Mouse (Mus musculus) kidney, embryonic 15.5 days (tissue): Measurements from ENCODE around the gene Iqcf6. TPM values are rescaled to one million over a fixed set of nuclear protein-coding genes. Genes with fewer than 3 reads are reported as not detected.

Experiments used
- ATAC-seq: fragments of 200-750 bp; cut with Nextera tagmentation; replicated peaks from 2 replicates; pipeline ENCODE4 v1.8.0; 2017; ENCODE audit warnings: moderate TSS enrichment; ENCODE audit not compliant: low FRiP score
- H3K27ac ChIP-seq: fragments of 300-500 bp; sonication (generic); 2 replicates; pipeline ENCODE4 v1.5.1; 2015; ENCODE audit warnings: mild to moderate bottlenecking, inconsistent platforms
- H3K27me3 ChIP-seq: fragments of 300-500 bp; sonication (generic); 2 replicates; pipeline ENCODE4 v1.6.1; 2015; ENCODE audit warnings: inconsistent platforms
- H3K36me3 ChIP-seq: fragments of 300-500 bp; sonication (generic); 2 replicates; pipeline ENCODE4 v1.6.1; 2015; ENCODE audit warnings: inconsistent platforms
- H3K4me1 ChIP-seq: fragments of 300-500 bp; sonication (generic); 2 replicates; pipeline ENCODE4 v1.6.1; 2015; ENCODE audit warnings: inconsistent platforms
- H3K4me2 ChIP-seq: fragments of 300-500 bp; sonication (generic); 2 replicates; pipeline ENCODE4 v1.6.1; 2015; ENCODE audit warnings: moderate library complexity, mild to moderate bottlenecking, inconsistent platforms
- H3K4me3 ChIP-seq: fragments of 300-500 bp; sonication (generic); replicated peaks from 2 replicates; pipeline ENCODE4 v1.5.1; 2015; ENCODE audit warnings: mild to moderate bottlenecking, inconsistent platforms
- H3K9ac ChIP-seq: fragments of 300-500 bp; sonication (generic); 2 replicates; pipeline ENCODE4 v1.6.1; 2015; ENCODE audit warnings: mild to moderate bottlenecking, inconsistent platforms
- H3K9me3 ChIP-seq: fragments of 300-500 bp; sonication (generic); replicated peaks from 2 replicates; pipeline ENCODE4 v1.6.1; 2016; ENCODE audit warnings: inconsistent platforms
- WGBS: fragments of 180-500 bp; shearing (Covaris S2); methylation state at CpG from one replicate; pipeline ENCODE4 v1.1.7; 2015; ENCODE audit warnings: mixed read lengths; 5-methylcytosine and 5-hydroxymethylcytosine counted together
- polyA plus RNA-seq: library from polyadenylated mRNA; unstranded; fragments of >200 nt; fragmentation: Nextera tagmentation; extraction: Ambion mirVana; gene quantifications from 2 replicates; pipeline ENCODE4 v1.2.1, GENCODE M21; 2015

Iqcf6 gene
- polyA plus RNA-seq, 1 experiment from 2014 or later = not detected

GRCm38 (mm10) chr9:106659441-106659840 lies 33.1 kb downstream of the Iqcf6 start:
- H3K4me2 ChIP-seq = no peak overlapping the region
- ATAC-seq = no peak
- H3K9ac ChIP-seq = no peak overlapping the region
- peaks cover 55% of the 10 kb centered on the region for H3K36me3 ChIP-seq
- H3K4me1 ChIP-seq = peaks cover 8% of the 10 kb centered on the region
- WGBS = 74% methylated on average over 7 of the region's 7 CpGs
- no peak overlapping the region for H3K27ac ChIP-seq
- H3K9me3 ChIP-seq = no peaks in the 10 kb centered on the region
- peaks cover 15% of the 10 kb centered on the region for H3K27me3 ChIP-seq
- no peak overlapping the region for H3K4me3 ChIP-seq

GRCm38 (mm10) chr9:106659935-106660334 lies 33.6 kb downstream of the Iqcf6 start:
- no peaks in the 10 kb centered on the region for H3K9me3 ChIP-seq
- H3K36me3 ChIP-seq = peaks cover 58% of the 10 kb centered on the region

GRCm38 (mm10) chr9:106663200-106663599 lies 36.8 kb downstream of the Iqcf6 start:
- Histone ChIP-seq H3K4me2 (no peak overlapping the region), H3K9ac (no peak overlapping the region), H3K36me3 (peaks cover 75% of the 10 kb centered on the region), H3K27me3 (no peaks in the 10 kb centered on the region), H3K9me3 (no peaks in the 10 kb centered on the region), H3K27ac (no peak overlapping the region), H3K4me3 (no peak overlapping the region), H3K4me1 (no peaks in the 10 kb centered on the region)
- WGBS = 69% methylated on average over 6 of the region's 6 CpGs
- no peak for ATAC-seq

More at GRCm38 (mm10) chr9:106659935-106660334, 33.6 kb downstream of the Iqcf6 start:
- ATAC-seq = no peak
- Histone ChIP-seq H3K27ac (no peak overlapping the region), H3K4me1 (peaks cover 8% of the 10 kb centered on the region), H3K27me3 (peaks cover 10% of the 10 kb centered on the region), H3K9ac (no peak overlapping the region), H3K4me2 (no peak overlapping the region), H3K4me3 (no peak overlapping the region)
- WGBS = 94% methylated on average over 1 of the region's 1 CpGs

GRCm38 (mm10) chr9:106664433-106664832 lies 38.1 kb downstream of the Iqcf6 start:
- Histone ChIP-seq H3K9me3 (no peaks in the 10 kb centered on the region), H3K27ac (no peak overlapping the region), H3K27me3 (no peaks in the 10 kb centered on the region), H3K4me1 (no peaks in the 10 kb centered on the region), H3K9ac (no peak overlapping the region), H3K4me2 (no peak overlapping the region), H3K36me3 (peaks cover 73% of the 10 kb centered on the region), H3K4me3 (no peak overlapping the region)
- no peak for ATAC-seq
- WGBS = 87% methylated on average over 4 of the region's 4 CpGs

- Histone ChIP-seq H3K4me3 (no peak overlapping the region), H3K27me3 (no peaks in the 10 kb centered on the region), H3K36me3 (peaks cover 72% of the 10 kb centered on the region), H3K9ac (no peak overlapping the region), H3K4me2 (no peak overlapping the region), H3K27ac (no peak overlapping the region), H3K9me3 (no peaks in the 10 kb centered on the region), H3K4me1 (no peaks in the 10 kb centered on the region)
- no peak for ATAC-seq
- WGBS = 89% methylated on average over 6 of the region's 6 CpGs
Observed at GRCm38 (mm10) chr9:106664856-106665255, 38.5 kb downstream of the Iqcf6 start.

- Histone ChIP-seq H3K36me3 (peaks cover 66% of the 10 kb centered on the region), H3K27ac (no peak overlapping the region), H3K4me3 (no peak overlapping the region), H3K27me3 (no peaks in the 10 kb centered on the region), H3K9me3 (no peaks in the 10 kb centered on the region), H3K4me1 (no peaks in the 10 kb centered on the region), H3K4me2 (no peak overlapping the region), H3K9ac (no peak overlapping the region)
- WGBS = 83% methylated on average over 2 of the region's 2 CpGs
- ATAC-seq = no peak
Observed at GRCm38 (mm10) chr9:106673860-106674259, 47.5 kb downstream of the Iqcf6 start.

GRCm38 (mm10) chr9:106675480-106675879 lies 49.1 kb downstream of the Iqcf6 start:
- H3K27me3 ChIP-seq = no peaks in the 10 kb centered on the region
- H3K4me3 ChIP-seq = no peak overlapping the region
- no peaks in the 10 kb centered on the region for H3K9me3 ChIP-seq
- H3K27ac ChIP-seq = no peak overlapping the region
- H3K36me3 ChIP-seq = peaks cover 67% of the 10 kb centered on the region
- ATAC-seq = peak; percentile 80
- 0% methylated on average over 1 of the region's 1 CpGs for WGBS
- H3K4me2 ChIP-seq = no peak overlapping the region
- no peaks in the 10 kb centered on the region for H3K4me1 ChIP-seq
- H3K9ac ChIP-seq = no peak overlapping the region

GRCm38 (mm10) chr9:106675965-106676364 lies 49.6 kb downstream of the Iqcf6 start:
- H3K9me3 ChIP-seq = no peaks in the 10 kb centered on the region
- H3K4me2 ChIP-seq = no peak overlapping the region
- no peak overlapping the region for H3K27ac ChIP-seq
- H3K4me1 ChIP-seq = no peaks in the 10 kb centered on the region
- H3K9ac ChIP-seq = no peak overlapping the region
- H3K27me3 ChIP-seq = no peaks in the 10 kb centered on the region
- H3K4me3 ChIP-seq = no peak overlapping the region
- WGBS = 80% methylated on average over 9 of the region's 9 CpGs
- H3K36me3 ChIP-seq = peaks cover 67% of the 10 kb centered on the region
- ATAC-seq = 0 out of 2 replicates have a peak, but pooled peaks have one; percentile 27

GRCm38 (mm10) chr9:106676571-106676970 lies 50.2 kb downstream of the Iqcf6 start:
- Histone ChIP-seq H3K36me3 (peaks cover 67% of the 10 kb centered on the region), H3K27ac (no peak overlapping the region), H3K4me3 (no peak overlapping the region), H3K9ac (no peak overlapping the region), H3K9me3 (no peaks in the 10 kb centered on the region), H3K4me2 (no peak overlapping the region), H3K27me3 (no peaks in the 10 kb centered on the region), H3K4me1 (no peaks in the 10 kb centered on the region)
- WGBS = 88% methylated on average over 4 of the region's 4 CpGs
- ATAC-seq = no peak

Other genes with a start within 250 kb of the Iqcf6 start
- gene Rpl29, start 197.1 kb upstream of the Iqcf6 start, polyA plus RNA-seq = 1,077 and 1,119 TPM in 2 replicates
- 49.9 and 52.0 TPM in 2 replicates for gene Acy1, start 188.3 kb upstream of the Iqcf6 start, polyA plus RNA-seq
- 27.9 and 30.6 TPM in 2 replicates for gene Abhd14b, start 179.1 kb upstream of the Iqcf6 start, polyA plus RNA-seq
- gene Abhd14a, start 178.9 kb upstream of the Iqcf6 start, polyA plus RNA-seq = 55.5 and 56.8 TPM in 2 replicates
- gene Pcbp4, start 173.3 kb upstream of the Iqcf6 start, polyA plus RNA-seq = 118 and 140 TPM in 2 replicates
- gene Gpr62, start 160.6 kb upstream of the Iqcf6 start, polyA plus RNA-seq = 0.22 and 0.47 TPM in 2 replicates
- 52.8 and 54.3 TPM in 2 replicates for gene Rrp9, start 150.6 kb upstream of the Iqcf6 start, polyA plus RNA-seq
- 2.8 and 4.3 TPM in 2 replicates for gene Parp3, start 149.6 kb upstream of the Iqcf6 start, polyA plus RNA-seq
- not detected in 2 replicates for gene Iqcf1, start 126.6 kb upstream of the Iqcf6 start, polyA plus RNA-seq
- gene Iqcf5, start 112.0 kb upstream of the Iqcf6 start, polyA plus RNA-seq = not detected in 2 replicates
- gene Iqcf3, start 65.0 kb upstream of the Iqcf6 start, polyA plus RNA-seq = not detected in 2 replicates
- gene Iqcf4, start 55.6 kb upstream of the Iqcf6 start, polyA plus RNA-seq = not detected in 2 replicates
- gene Grm2, start 29.5 kb downstream of the Iqcf6 start, polyA plus RNA-seq = not detected in 2 replicates
- gene Tex264, start 59.3 kb downstream of the Iqcf6 start, polyA plus RNA-seq = 65.6 and 67.4 TPM in 2 replicates
- 7.7 and 8.8 TPM in 2 replicates for gene Rad54l2, start 162.6 kb downstream of the Iqcf6 start, polyA plus RNA-seq
- 26.8 and 27.6 TPM in 2 replicates for gene Dcaf1, start 195.3 kb downstream of the Iqcf6 start, polyA plus RNA-seq